Mouse (Mus musculus) hindbrain, embryonic 16.5 days (tissue): Measurements from ENCODE around the gene Irf2bp1. TPM values are rescaled to one million over a fixed set of nuclear protein-coding genes. Genes with fewer than 3 reads are reported as not detected.

Experiments used
- ATAC-seq: fragments of 200-750 bp; cut with Nextera tagmentation; 2 replicates; pipeline ENCODE4 v1.8.0; 2017; ENCODE audit warnings: moderate TSS enrichment, moderate library complexity
- H3K27ac ChIP-seq: fragments of 300-500 bp; sonication (generic); 2 replicates; pipeline ENCODE4 v1.5.1; 2014; ENCODE audit warnings: low read depth, mild to moderate bottlenecking, control low read depth, low read length, moderate library complexity
- H3K27me3 ChIP-seq: fragments of 300-500 bp; sonication (generic); replicated peaks from 2 replicates; pipeline ENCODE4 v1.6.1; 2014; ENCODE audit warnings: low read length; ENCODE audit not compliant: control insufficient read depth, insufficient read depth
- H3K36me3 ChIP-seq: fragments of 300-500 bp; sonication (generic); 2 replicates; pipeline ENCODE4 v1.6.1; 2014; ENCODE audit warnings: mild to moderate bottlenecking, low read length, moderate library complexity, mixed read lengths; ENCODE audit not compliant: control insufficient read depth, insufficient read depth
- H3K4me1 ChIP-seq: fragments of 300-500 bp; sonication (generic); 2 replicates; pipeline ENCODE4 v1.6.1; 2014; ENCODE audit warnings: low read depth, low read length; ENCODE audit not compliant: control insufficient read depth, insufficient read depth
- H3K4me2 ChIP-seq: fragments of 300-500 bp; sonication (generic); 2 replicates; pipeline ENCODE4 v1.6.1; 2014; ENCODE audit warnings: mild to moderate bottlenecking, low read length, control low read depth, moderate library complexity
- H3K4me3 ChIP-seq: fragments of 300-500 bp; sonication (generic); 2 replicates; pipeline ENCODE4 v1.5.1; 2014; ENCODE audit warnings: mild to moderate bottlenecking, low read length, control low read depth, moderate library complexity
- H3K9ac ChIP-seq: fragments of 300-500 bp; sonication (generic); 2 replicates; pipeline ENCODE4 v1.6.1; 2014; ENCODE audit warnings: low read depth, mild to moderate bottlenecking, control low read depth, low read length, moderate library complexity
- H3K9me3 ChIP-seq: fragments of 300-500 bp; sonication (generic); 2 replicates; pipeline ENCODE4 v1.6.1; 2014; ENCODE audit warnings: mild to moderate bottlenecking, low read length, moderate library complexity; ENCODE audit not compliant: control insufficient read depth
- WGBS: fragments of 180-500 bp; shearing (Covaris S2); extraction: QIAGEN DNeasy Blood & Tissue Kit; methylation state at CpG from one replicate; pipeline ENCODE4 v1.1.7; 2014; 5-methylcytosine and 5-hydroxymethylcytosine counted together
- polyA plus RNA-seq: library from polyadenylated mRNA; unstranded; fragments of >200 nt; fragmentation: Nextera tagmentation; extraction: Ambion mirVana; gene quantifications from 2 replicates; pipeline ENCODE4 v1.2.1, GENCODE M21; 2015

Irf2bp1 gene
- polyA plus RNA-seq, 1 experiment from 2014 or later, result 27.3 TPM

DNA sequence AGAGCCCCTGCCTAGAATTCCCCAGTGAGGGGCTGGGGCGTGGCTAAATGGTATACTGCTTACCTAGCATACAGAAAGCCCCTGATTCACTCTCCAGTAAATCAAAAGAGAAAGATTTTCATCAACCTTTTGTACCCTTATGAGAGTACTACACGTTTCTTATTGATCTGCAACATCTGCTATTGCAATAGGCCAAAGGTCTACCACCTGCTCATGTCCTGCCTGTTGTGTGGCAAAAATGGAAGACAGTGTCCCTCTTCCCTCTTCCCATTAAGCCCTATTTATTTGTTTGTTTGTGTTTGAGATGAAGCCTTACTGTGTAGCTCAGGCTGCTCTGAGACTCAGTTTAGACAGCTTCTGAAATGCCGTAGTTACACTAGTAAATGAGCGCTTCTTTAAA lies 12.2 kb downstream of the Irf2bp1 start:
- Histone ChIP-seq H3K4me2 (no peak overlapping the region), H3K9me3 (no peaks in the 10 kb centered on the region), H3K36me3 (no peaks in the 10 kb centered on the region), H3K4me1 (peaks cover 7% of the 10 kb centered on the region), H3K9ac (no peak overlapping the region), H3K27ac (no peak overlapping the region), H3K4me3 (no peak overlapping the region), H3K27me3 (peaks cover 2% of the 10 kb centered on the region)
- 88% methylated on average over 4 of the region's 4 CpGs for WGBS
- ATAC-seq, result no peak

DNA sequence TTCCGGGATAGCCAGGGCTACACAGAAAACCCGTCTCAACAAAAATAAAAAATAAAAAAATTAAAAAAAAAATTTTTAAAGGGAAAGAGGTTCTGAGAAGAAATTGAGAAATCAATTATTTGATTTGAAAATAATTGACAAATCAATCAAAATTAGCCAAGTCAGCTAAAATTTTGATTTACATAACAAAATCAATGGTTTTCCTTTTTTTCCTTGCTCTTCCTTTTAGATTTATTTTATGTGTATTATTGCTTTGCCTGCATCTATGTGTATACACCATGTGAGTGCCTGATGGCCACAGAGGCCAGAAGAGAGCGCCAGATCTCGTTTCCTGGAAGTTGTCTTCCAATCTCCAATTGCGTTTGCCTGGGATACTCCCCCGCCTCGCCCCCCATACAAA lies 14.1 kb downstream of the Irf2bp1 start:
- H3K27ac ChIP-seq, result no peak overlapping the region
- no peaks in the 10 kb centered on the region for H3K36me3 ChIP-seq
- no peak for ATAC-seq
- 87% methylated on average over 7 of the region's 7 CpGs for WGBS
- no peak overlapping the region for H3K4me3 ChIP-seq
- no peak overlapping the region for H3K4me2 ChIP-seq
- peaks cover 13% of the 10 kb centered on the region for H3K27me3 ChIP-seq
- no peaks in the 10 kb centered on the region for H3K4me1 ChIP-seq
- H3K9ac ChIP-seq, result no peak overlapping the region
- H3K9me3 ChIP-seq, result no peaks in the 10 kb centered on the region

DNA sequence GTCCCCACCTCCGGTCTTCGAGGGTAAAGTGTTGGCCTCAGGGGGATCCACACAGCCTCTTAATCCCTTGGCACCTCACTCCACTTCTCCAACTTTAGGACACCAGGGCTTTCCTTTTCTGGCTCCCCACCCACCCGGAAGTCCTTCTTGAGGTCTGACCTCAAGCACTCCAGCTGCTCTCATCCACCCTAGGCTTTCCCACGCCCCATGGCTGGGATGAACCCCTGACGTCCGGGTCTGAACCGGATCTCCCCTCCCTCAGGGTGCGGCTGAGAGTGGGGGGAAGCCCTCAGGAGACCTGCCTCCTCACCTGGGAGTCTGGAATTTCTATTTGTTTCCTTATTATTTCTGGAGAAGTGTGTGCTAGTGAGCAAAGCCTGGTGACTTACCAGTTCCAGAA lies 17.2 kb downstream of the Irf2bp1 start:
- Histone ChIP-seq H3K4me3 (no peak overlapping the region), H3K4me1 (peaks cover 13% of the 10 kb centered on the region), H3K27ac (no peak overlapping the region), H3K27me3 (peaks cover 20% of the 10 kb centered on the region), H3K9me3 (no peaks in the 10 kb centered on the region), H3K36me3 (no peaks in the 10 kb centered on the region), H3K4me2 (no peak overlapping the region), H3K9ac (no peak overlapping the region)
- no peak for ATAC-seq
- WGBS, result 32% methylated on average over 8 of the region's 8 CpGs

DNA sequence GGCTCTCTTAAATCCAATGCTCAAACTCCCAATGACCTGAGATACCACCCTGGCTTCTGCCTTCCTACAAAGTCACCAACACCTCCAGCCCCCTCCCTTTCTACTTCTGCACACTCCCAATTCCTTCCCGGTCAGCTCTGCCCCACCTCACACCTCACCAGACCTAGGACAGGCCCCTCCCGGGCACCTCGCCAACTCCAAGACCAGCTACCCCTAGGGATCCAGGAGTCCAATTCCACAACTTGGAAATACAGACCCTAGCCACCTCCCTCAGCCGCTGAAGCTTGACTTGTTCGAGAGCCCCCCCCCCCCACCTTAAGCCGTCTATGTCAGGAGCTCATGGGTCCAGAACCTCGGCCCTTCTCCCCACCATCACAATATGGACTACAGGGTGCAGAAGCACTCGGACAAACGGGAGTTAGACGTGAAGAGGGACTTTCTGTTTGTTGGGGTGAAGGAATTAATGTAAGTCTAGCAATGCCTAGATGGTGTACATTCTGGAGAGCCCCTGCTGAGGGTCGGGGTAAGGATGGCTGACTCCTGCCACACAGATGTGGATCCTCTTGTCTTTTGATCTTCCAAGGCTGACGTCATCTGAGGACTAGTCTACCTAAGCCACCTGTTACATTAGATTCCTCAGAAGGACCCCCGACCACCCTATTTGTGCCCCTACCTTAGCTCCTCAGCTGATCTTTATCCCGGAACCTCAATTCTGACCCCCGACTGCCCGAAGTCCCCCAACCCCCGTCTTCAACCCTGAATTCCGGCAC lies 18.5 kb downstream of the Irf2bp1 start:
- H3K4me2 ChIP-seq, result no peak overlapping the region
- no peak overlapping the region for H3K27ac ChIP-seq
- no peaks in the 10 kb centered on the region for H3K36me3 ChIP-seq
- WGBS, result 60% methylated on average over 18 of the region's 18 CpGs
- no peak for ATAC-seq
- peaks cover 20% of the 10 kb centered on the region for H3K27me3 ChIP-seq
- no peaks in the 10 kb centered on the region for H3K9me3 ChIP-seq
- H3K9ac ChIP-seq, result no peak overlapping the region
- H3K4me3 ChIP-seq, result no peak overlapping the region
- peaks cover 13% of the 10 kb centered on the region for H3K4me1 ChIP-seq

DNA sequence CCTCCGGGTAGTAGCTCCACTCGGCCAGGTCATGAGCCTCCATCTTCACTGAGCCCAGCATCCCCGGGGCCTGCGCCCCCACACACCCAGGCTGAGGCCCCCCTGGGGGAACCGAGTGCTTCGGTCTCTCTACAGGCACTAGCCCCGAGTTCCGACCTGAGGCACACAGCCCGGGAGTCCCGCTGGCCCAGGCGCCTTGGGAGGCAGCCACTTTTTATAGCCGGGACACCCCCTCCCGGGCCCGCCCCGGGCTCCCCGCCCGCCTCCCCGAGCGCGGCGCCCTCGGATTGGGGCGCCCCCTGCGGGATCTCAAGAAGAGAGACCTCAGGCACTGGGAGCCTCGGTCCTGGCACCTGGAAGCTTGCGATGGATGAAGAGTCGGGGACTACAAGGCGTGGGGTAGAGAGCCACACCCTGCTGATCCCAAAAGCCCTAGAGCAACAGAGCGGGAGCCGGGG lies 19.5 kb downstream of the Irf2bp1 start, which contains the start of gene Foxa3:
Gene Foxa3 (minus strand): TSS at position 182 of the 458 bp plus-strand sequence.
- Histone ChIP-seq H3K4me3 (peak within 1 kb of the TSS; percentile 92), H3K4me1 (peaks cover 13% of the 10 kb centered on the region), H3K36me3 (no peaks in the 10 kb centered on the region), H3K27ac (peak within 1 kb of the TSS; percentile 75; the same call in 1 of the 2 replicates), H3K9me3 (no peaks in the 10 kb centered on the region), H3K4me2 (peak within 1 kb of the TSS; percentile 93), H3K9ac (peak within 1 kb of the TSS; percentile 88), H3K27me3 (peaks cover 20% of the 10 kb centered on the region)
- 4% methylated on average over 30 of the region's 30 CpGs for WGBS
- peak; percentile 38 for ATAC-seq

DNA sequence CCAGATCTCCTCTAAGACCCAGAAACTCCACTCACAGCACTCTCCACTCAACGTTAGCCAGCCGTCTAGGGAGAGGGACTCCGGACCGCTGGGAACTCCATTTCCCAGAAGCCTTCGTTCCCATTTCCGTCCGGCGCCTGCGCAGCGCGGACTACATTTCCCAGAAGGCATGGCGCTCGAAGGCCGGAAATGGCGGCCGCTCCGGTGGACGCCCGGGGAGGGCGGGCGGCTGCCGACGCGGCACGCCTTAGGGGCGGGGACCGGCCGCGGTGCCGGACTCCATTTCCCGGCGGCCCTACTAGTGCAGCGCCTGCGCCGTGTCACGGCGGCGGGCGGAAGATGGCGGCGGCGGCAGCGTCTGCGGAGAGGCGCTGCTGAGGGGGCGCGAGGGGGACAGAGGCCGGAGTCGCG lies 20.3 kb downstream of the Irf2bp1 start, which contains the start of gene Sympk:
Gene Sympk (plus strand): TSS at position 282 of the 411 bp plus-strand sequence.
- peak within 1 kb of the TSS; percentile 75; the same call in 1 of the 2 replicates for H3K27ac ChIP-seq
- 0% methylated on average over 33 of the region's 50 CpGs for WGBS

DNA sequence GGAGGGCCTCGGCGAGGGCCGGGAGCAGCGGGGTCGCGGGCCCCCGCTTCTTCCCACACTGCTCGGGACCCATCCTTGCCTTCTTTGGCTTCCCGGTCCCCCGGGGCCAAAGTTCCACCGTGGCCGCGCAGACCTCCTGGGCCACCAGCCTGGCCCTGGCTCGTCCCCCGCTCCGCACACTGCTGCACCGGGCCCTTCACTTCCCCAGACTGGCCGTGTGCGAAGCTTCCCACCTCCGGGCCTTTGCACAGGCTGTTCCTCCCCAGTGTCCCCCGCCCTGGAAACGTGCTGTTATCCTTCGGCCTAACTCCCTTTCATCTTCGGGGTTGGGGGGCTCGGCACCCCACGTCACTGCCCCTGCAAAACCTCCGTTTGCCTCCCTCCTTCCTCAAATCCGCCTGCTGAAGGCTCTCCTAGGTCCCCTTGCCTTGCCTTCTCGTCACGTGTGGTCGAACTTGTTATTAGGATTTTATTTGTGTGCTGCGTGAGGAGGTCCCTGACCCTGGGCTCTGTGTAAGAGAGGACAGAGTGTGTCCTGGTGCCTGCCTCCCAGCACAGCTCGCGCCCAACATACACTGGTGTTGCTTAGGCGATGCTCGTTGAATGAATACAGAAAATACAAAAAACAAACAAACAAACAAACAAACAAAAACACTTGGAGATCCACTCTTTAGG lies 20.9 kb downstream of the Irf2bp1 start:
- WGBS, result 2% methylated on average over 36 of the region's 36 CpGs
- no peaks in the 10 kb centered on the region for H3K9me3 ChIP-seq

More for the DNA sequence above, 20.3 kb downstream of the Irf2bp1 start, which contains the start of gene Sympk:
- Histone ChIP-seq H3K27me3 (peaks cover 20% of the 10 kb centered on the region), H3K4me1 (peaks cover 13% of the 10 kb centered on the region), H3K9me3 (no peaks in the 10 kb centered on the region), H3K36me3 (peaks cover 6% of the 10 kb centered on the region; the same call in 1 of the 2 replicates), H3K4me2 (peak within 1 kb of the TSS; percentile 93), H3K9ac (peak within 1 kb of the TSS; percentile 88), H3K4me3 (peak within 1 kb of the TSS; percentile 92)
- peak; percentile 96 for ATAC-seq

DNA sequence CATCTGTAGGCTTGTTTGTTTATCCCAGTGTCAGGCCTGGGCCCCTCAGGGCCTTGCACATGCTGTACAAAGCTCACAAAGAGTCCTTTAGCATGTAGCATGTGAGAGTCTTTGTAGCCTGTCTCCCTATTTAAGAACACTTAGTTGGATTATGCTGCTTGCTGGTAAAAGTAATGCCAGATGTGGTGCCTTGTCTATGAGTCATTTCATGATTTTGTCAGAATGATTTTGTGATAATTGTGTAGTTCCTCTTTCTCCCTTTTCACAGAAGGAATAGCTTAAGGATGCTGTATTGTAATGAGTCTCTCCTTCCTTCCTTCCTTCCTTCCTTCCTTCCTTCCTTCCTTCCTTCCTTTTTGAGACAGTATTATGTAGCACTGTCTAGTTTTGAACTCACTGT lies 24.2 kb downstream of the Irf2bp1 start:
- H3K9ac ChIP-seq, result no peak overlapping the region
- no peak overlapping the region for H3K4me3 ChIP-seq
- peaks cover 13% of the 10 kb centered on the region for H3K4me1 ChIP-seq
- H3K27me3 ChIP-seq, result peaks cover 6% of the 10 kb centered on the region
- H3K27ac ChIP-seq, result no peak overlapping the region
- no peaks in the 10 kb centered on the region for H3K9me3 ChIP-seq
- peaks cover 25% of the 10 kb centered on the region for H3K36me3 ChIP-seq
- H3K4me2 ChIP-seq, result no peak overlapping the region
- ATAC-seq, result no peak

More for the DNA sequence above, 20.9 kb downstream of the Irf2bp1 start:
- peak overlapping the region; percentile 75; the same call in 1 of the 2 replicates for H3K27ac ChIP-seq
- H3K36me3 ChIP-seq, result peaks cover 9% of the 10 kb centered on the region; the same call in 1 of the 2 replicates
- H3K27me3 ChIP-seq, result peaks cover 20% of the 10 kb centered on the region
- ATAC-seq, result peak; percentile 64
- peak overlapping the region; percentile 93 for H3K4me2 ChIP-seq
- peak overlapping the region; percentile 88 for H3K9ac ChIP-seq
- peak overlapping the region; percentile 92 for H3K4me3 ChIP-seq
- peaks cover 13% of the 10 kb centered on the region for H3K4me1 ChIP-seq

DNA sequence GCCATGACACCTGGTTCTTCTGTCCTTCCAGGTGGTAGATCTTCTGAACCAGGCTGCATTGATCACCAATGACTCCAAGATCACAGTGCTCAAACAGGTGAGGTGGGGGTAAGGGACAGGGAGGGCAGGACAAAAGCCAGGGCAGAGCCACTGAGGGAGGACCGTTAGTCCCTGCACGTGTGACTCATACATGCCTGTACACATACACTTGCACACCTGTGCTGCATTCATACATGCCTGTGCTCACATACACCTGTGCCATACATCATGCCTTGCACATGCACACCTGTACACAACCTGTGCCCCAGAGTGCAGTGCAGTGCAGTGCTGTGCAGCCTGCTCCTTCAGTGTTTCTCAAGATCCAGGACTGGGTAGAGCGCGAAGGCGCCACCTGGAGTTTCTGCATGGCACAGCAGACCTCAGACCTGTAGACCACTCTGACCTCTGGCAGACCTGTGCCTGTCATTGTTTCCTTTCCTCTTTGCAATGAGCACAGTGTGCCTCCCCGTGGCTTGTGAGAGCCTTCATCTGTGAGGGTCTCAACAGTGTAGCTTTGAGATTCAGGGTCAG lies 25.3 kb downstream of the Irf2bp1 start:
- Histone ChIP-seq H3K27me3 (no peaks in the 10 kb centered on the region), H3K36me3 (peaks cover 31% of the 10 kb centered on the region), H3K9ac (no peak overlapping the region), H3K4me2 (no peak overlapping the region), H3K4me1 (peaks cover 13% of the 10 kb centered on the region), H3K9me3 (no peaks in the 10 kb centered on the region), H3K4me3 (no peak overlapping the region), H3K27ac (no peak overlapping the region)
- 66% methylated on average over 6 of the region's 6 CpGs for WGBS
- peak; percentile 27 for ATAC-seq
